Mouse (Mus musculus) liver, embryonic 16.5 days (tissue): ENCODE measurements around the gene Gm1673. TPM values are rescaled to one million over a fixed set of nuclear protein-coding genes. Genes with fewer than 3 reads are reported as not detected.

ENCODE experiments used
- ATAC-seq: fragments of 200-750 bp; cut with Nextera tagmentation; 2 replicates; pipeline ENCODE4 v1.8.0; 2017; ENCODE audit warnings: low read depth, mild to moderate bottlenecking, moderate number of reproducible peaks, moderate library complexity
- H3K27ac ChIP-seq: fragments of 300-500 bp; sonication (generic); 2 replicates; pipeline ENCODE4 v1.5.1; 2014; ENCODE audit warnings: mild to moderate bottlenecking, low read length
- H3K27me3 ChIP-seq: fragments of 300-500 bp; sonication (generic); 2 replicates; pipeline ENCODE4 v1.6.1; 2014; ENCODE audit warnings: low read depth, low read length, mixed read lengths; ENCODE audit not compliant: control insufficient read depth, insufficient read depth
- H3K36me3 ChIP-seq: fragments of 300-500 bp; sonication (generic); 2 replicates; pipeline ENCODE4 v1.6.1; 2014; ENCODE audit warnings: mild to moderate bottlenecking; ENCODE audit not compliant: control insufficient read depth, insufficient read depth
- H3K4me1 ChIP-seq: fragments of 300-500 bp; sonication (generic); 2 replicates; pipeline ENCODE4 v1.6.1; 2014; ENCODE audit warnings: low read depth, low read length, mixed read lengths; ENCODE audit not compliant: control insufficient read depth
- H3K4me2 ChIP-seq: fragments of 300-500 bp; sonication (generic); 2 replicates; pipeline ENCODE4 v1.6.1; 2014; ENCODE audit warnings: low read depth, low read length, mixed read lengths
- H3K4me3 ChIP-seq: fragments of 300-500 bp; sonication (generic); 2 replicates; pipeline ENCODE4 v1.5.1; 2014; ENCODE audit warnings: low read depth, mild to moderate bottlenecking, low read length
- H3K9ac ChIP-seq: fragments of 300-500 bp; sonication (generic); 2 replicates; pipeline ENCODE4 v1.6.1; 2014; ENCODE audit warnings: low read depth, low read length
- H3K9me3 ChIP-seq: fragments of 300-500 bp; sonication (generic); replicated peaks from 2 replicates; pipeline ENCODE4 v1.6.1; 2016; ENCODE audit warnings: low read length; ENCODE audit not compliant: control insufficient read depth
- WGBS: fragments of 180-500 bp; shearing (Covaris S2); extraction: QIAGEN DNeasy Blood & Tissue Kit; methylation state at CpG from one replicate; pipeline ENCODE4 v1.1.7; 2014; ENCODE audit not compliant: insufficient replicate concordance; 5-methylcytosine and 5-hydroxymethylcytosine counted together
- polyA plus RNA-seq: library from polyadenylated mRNA; unstranded; fragments of >200 nt; fragmentation: Nextera tagmentation; extraction: Ambion mirVana; gene quantifications from 2 replicates; pipeline ENCODE4 v1.2.1, GENCODE M21; 2015

Gm1673 gene
- polyA plus RNA-seq, 1 experiment from 2014 or later: 4.6 TPM

DNA sequence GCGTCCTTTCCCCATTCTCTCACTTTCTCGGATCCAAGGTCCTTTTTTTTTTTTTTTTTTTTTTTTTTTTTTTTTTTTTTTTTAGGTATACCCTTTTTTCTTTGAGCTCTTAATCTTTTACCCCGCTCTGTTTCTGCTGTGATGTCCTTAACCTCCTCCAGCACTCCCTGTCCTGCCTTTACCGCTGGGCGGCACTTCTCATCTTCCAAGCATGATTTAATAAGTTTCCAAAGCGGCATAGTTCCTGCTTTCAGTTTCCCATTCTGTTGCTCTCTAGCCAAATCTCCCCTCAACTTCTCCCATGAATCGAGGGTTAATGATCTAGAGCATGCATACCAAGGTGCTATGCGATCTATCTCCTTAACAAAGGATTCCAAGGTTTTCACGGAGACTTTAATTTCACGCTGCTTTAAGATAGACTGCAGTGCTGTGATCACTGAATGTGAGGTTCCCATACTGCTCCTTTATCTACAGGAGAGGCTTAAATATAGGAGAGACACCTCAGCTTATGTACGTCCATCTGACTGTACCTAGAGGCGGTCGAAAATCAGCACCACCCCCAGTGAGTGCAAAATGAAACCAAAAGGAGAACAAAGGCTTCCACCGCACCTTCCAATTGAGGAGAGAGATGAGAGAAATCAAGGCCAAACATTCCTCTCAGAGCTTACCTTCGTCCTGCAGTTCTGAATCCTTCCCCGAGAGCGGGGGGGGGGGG lies 29.6 kb upstream of the Gm1673 start:
- Histone ChIP-seq H3K36me3 (no peaks in the 10 kb centered on the region), H3K9ac (no peak overlapping the region), H3K27ac (no peak overlapping the region), H3K9me3 (peaks cover 7% of the 10 kb centered on the region), H3K27me3 (no peaks in the 10 kb centered on the region), H3K4me3 (no peak overlapping the region), H3K4me1 (no peaks in the 10 kb centered on the region), H3K4me2 (no peak overlapping the region)
- no peak for ATAC-seq
- WGBS: 79% methylated on average over 16 of the region's 17 CpGs

DNA sequence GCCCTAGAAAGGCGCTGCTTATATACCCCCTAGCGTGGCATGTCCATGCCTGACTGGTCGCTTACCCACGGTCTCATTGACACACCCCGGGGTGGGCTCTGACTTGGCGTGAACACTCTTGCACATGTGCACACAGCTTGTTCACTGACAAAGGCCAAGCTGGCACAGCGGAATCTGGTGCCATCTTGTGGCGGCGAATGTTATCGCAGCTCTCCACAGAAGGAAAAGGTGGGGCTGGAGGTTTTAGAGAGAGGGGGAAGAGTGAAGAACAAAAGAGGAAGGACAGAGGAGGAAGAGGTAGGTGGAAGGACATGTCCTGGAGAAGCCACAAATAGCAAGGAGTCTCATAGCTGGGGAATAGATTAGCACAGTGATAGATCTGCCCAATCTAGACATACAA lies 28.9 kb upstream of the Gm1673 start:
- WGBS: 27% methylated on average over 10 of the region's 10 CpGs
- no peak for ATAC-seq
- Histone ChIP-seq H3K4me2 (no peak overlapping the region), H3K4me3 (no peak overlapping the region), H3K36me3 (no peaks in the 10 kb centered on the region), H3K9ac (no peak overlapping the region), H3K4me1 (no peaks in the 10 kb centered on the region), H3K27ac (no peak overlapping the region), H3K27me3 (no peaks in the 10 kb centered on the region), H3K9me3 (peaks cover 7% of the 10 kb centered on the region)

DNA sequence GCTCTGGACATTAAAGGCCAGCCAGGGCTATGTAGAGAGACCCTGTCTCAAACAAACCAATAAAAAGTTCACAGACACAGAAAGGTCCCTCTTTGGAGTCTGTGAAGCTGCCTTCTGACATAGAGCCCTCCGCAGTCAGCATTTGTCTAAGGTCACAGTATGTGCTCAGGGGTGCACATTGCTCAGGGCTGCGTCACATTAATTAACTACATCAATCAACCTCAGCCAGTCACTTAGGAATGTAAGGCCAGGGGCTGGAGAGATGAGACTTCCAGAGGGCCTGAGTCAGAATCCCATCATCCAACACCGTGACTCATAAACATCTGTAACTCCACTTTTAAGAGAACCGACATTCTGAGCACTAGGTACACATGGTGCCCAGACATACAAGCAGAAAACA lies 27.4 kb upstream of the Gm1673 start:
- no peak overlapping the region for H3K9ac ChIP-seq
- no peak for ATAC-seq
- 77% methylated on average over 4 of the region's 4 CpGs for WGBS
- no peak overlapping the region for H3K27ac ChIP-seq
- H3K36me3 ChIP-seq: no peaks in the 10 kb centered on the region
- H3K4me2 ChIP-seq: no peak overlapping the region
- no peaks in the 10 kb centered on the region for H3K27me3 ChIP-seq
- no peak overlapping the region for H3K4me3 ChIP-seq
- H3K4me1 ChIP-seq: no peaks in the 10 kb centered on the region
- peaks cover 7% of the 10 kb centered on the region for H3K9me3 ChIP-seq

DNA sequence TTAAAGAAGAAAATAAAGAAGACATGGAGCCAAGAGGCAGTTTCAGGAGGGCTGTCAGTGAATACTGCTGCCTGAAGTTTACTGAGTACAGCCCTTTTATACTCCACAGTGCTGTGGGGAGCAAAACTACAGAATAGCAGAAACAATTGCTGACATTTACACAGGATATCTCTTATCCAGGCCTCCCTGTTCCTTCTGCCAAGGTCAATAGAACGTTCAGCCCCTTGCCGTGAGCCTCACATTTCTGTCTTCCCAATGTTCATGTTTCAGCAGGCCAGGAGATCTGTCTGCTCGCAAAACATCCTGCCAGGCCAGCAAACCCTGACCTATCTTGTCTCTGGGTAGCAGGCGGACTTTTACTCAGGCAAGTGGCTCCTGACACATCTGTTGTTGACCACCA lies 23.9 kb upstream of the Gm1673 start:
- WGBS: 55% methylated on average over 4 of the region's 4 CpGs
- no peak for ATAC-seq

DNA sequence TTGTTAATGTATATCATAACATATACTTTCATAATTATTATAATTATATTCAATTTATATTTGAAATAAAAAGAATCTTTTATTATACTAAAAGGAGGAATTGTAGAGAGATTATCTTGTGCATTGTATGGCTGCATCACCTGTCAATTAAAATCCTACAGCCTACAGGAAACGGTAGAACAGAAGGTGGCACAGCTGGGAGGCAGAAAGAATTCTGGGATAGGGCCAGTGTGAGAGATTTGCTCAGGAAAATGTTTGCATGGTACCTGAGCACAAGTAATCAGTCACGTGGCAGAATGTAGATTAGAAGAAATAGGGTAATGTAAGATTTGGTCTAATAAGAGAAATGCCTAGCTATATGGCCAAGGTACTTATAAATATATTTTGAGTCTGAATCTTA lies 8.5 kb upstream of the Gm1673 start:
- Histone ChIP-seq H3K4me3 (no peak overlapping the region), H3K27me3 (no peaks in the 10 kb centered on the region), H3K4me1 (no peaks in the 10 kb centered on the region), H3K9me3 (no peaks in the 10 kb centered on the region), H3K9ac (no peak overlapping the region), H3K27ac (no peak overlapping the region), H3K36me3 (no peaks in the 10 kb centered on the region), H3K4me2 (no peak overlapping the region)
- ATAC-seq: no peak
- 33% methylated on average over 2 of the region's 2 CpGs for WGBS

More for the DNA sequence above, 23.9 kb upstream of the Gm1673 start:
- H3K4me2 ChIP-seq: no peak overlapping the region
- H3K27me3 ChIP-seq: no peaks in the 10 kb centered on the region
- no peaks in the 10 kb centered on the region for H3K36me3 ChIP-seq
- H3K4me3 ChIP-seq: no peak overlapping the region
- H3K27ac ChIP-seq: no peak overlapping the region
- no peaks in the 10 kb centered on the region for H3K4me1 ChIP-seq
- H3K9me3 ChIP-seq: no peaks in the 10 kb centered on the region
- no peak overlapping the region for H3K9ac ChIP-seq

DNA sequence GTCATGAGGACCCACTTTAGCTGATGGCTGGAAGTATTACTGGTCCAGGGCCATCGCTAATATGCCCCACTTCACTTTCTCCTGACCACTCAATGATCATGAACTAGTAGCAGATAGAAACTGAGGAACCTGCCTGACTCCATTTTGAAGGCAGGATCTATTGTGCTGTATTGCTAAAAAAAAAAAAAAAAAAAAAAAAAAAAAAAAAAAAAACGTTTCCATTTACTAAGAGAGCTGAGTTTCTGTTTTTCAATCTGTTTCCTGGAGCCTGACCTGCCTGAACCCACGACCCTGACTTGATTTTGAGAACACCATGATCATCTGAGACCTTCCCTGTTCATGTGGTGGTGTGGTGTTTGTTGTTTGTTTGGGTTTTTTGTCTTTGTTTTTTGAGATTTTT lies 7.0 kb upstream of the Gm1673 start:
- Histone ChIP-seq H3K9me3 (no peaks in the 10 kb centered on the region), H3K4me3 (no peak overlapping the region), H3K36me3 (no peaks in the 10 kb centered on the region), H3K27me3 (no peaks in the 10 kb centered on the region), H3K9ac (no peak overlapping the region), H3K4me1 (no peaks in the 10 kb centered on the region), H3K4me2 (no peak overlapping the region), H3K27ac (no peak overlapping the region)
- WGBS: 23% methylated on average over 3 of the region's 3 CpGs
- ATAC-seq: no peak

DNA sequence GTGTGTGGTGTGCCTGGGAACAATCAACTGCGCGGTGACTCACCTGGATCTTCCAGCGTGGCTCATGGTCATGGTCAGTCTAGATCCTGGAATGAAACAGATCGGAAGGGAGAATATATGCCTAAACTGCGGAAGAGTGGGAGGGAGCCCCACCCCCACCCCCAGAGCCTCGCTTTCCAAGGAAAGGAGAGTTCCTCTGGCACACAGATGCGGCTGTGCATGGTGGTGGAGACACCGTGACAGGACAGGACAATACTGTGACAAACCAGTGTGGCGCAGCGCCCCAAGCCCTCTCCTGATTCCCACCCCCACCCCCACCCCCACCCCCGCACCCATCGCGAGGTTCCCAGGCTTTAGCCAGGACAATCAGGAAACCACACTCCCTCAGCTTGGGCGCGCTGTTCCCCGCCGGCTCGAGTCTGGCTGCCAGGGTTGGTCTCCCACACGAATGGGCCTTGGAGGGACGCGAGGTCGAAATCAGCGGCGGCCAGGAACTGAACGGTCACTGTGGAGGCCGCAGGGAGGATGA lies 438 bp upstream of the Gm1673 start:
- Histone ChIP-seq H3K4me3 (peak overlapping the region; percentile 59), H3K36me3 (no peaks in the 10 kb centered on the region), H3K9ac (no peak overlapping the region), H3K9me3 (no peaks in the 10 kb centered on the region), H3K4me2 (peak overlapping the region; percentile 62), H3K27ac (no peak overlapping the region), H3K27me3 (peaks cover 33% of the 10 kb centered on the region), H3K4me1 (no peaks in the 10 kb centered on the region; the same call in 1 of the 2 replicates)
- ATAC-seq: no peak
- WGBS: 8% methylated on average over 26 of the region's 26 CpGs

DNA sequence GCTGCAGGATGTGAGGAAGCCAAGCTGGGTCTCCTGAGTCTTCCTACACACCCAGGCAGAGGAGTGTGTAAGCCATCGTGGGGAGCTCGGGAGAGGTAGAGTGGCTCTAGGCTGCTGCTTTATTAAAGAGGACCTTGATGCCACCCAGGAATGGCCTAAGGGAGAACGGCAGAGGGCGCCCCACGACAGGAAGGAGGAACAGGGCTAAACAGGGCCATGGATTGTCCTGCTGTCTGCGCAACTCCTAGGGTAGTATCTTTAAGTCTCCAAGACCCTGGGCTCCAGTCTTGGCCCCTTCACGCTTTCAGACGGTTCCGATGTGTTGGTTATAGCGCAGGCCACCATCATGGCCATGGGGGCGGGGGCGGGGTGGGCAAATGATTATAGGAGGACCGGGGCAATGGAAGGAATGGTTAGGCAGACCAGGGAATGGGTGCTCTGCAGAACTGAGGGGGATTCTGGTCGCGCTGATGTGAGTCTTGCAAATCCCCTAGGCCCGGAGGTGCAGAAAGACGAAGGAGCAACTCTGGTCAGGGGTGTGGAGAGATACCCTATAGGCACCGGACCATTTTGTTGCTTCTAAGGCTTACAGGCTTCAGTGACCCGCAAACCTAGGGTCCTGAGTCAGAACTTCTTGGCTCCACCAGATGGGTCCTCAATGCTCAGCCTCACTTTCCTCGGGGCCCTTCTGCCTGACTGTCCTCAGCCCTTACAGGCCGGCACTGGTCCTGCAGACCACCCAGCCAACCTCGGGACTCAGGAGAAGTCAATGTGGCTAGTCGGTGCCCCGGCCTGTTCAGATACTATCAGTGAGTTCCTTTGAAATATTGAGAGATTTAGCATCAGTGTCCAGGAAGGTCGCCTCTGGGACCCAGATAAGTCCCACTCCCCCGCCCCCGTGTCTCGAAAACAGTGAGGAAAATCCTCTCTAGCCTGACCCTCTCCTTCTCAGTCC lies 11.7 kb downstream of the Gm1673 start:
- Histone ChIP-seq H3K4me3 (peak overlapping the region; percentile 60; the same call in 1 of the 2 replicates), H3K27me3 (peaks cover 50% of the 10 kb centered on the region), H3K9ac (no peak overlapping the region), H3K4me1 (no peaks in the 10 kb centered on the region; the same call in none of the 2 replicates), H3K27ac (no peak overlapping the region), H3K4me2 (peak overlapping the region; percentile 64; the same call in 1 of the 2 replicates), H3K36me3 (no peaks in the 10 kb centered on the region), H3K9me3 (no peaks in the 10 kb centered on the region)
- no peak for ATAC-seq
- 34% methylated on average over 28 of the region's 28 CpGs for WGBS
